Mouse (Mus musculus): ENCODE measurements at regions not wholly inside any gene's neighbourhood (a gene's known extent, or its start where the extent isn't known, plus 50 kb on each side); places are given as distances from the start of the nearest gene placed in this dataset.

GRCm38 (mm10) chr3:76014766-76015165 is 58.0 kb upstream of the Golim4 start:
- no peak for DNase-seq (ENCODE audit: low read depth)

- DNase-seq (ENCODE audit: low read depth), result peak; percentile 69
These were observed 51.9 kb upstream of the Golim4 start for GRCm38 (mm10) chr3:76008564-76009183.
